Mouse (Mus musculus) brain, embryonic 14.5 days (tissue): ENCODE data around the gene Eif6. TPM values are rescaled to one million over a fixed set of nuclear protein-coding genes. Genes with fewer than 3 reads are reported as not detected.
"Not testable (repeated sequence)": the region's sequence is repeated elsewhere in the genome, so short reads cannot be mapped to it uniquely, and the experiment has no call there.

Source experiments
- DNase-seq: peaks from one replicate; pipeline ENCODE4 v3.0.0-alpha.2; 2011; ENCODE audit warnings: low read depth
- CTCF ChIP-seq: fragments of 200-500 bp; IDR thresholded peaks from 2 replicates; pipeline ENCODE4 v1.5.1; 2012; ENCODE audit warnings: inconsistent platforms, mild to moderate bottlenecking, moderate library complexity, borderline replicate concordance; ENCODE audit not compliant: insufficient read depth, insufficient read length; ENCODE audit errors: extremely low read depth
- POLR2A ChIP-seq: fragments of 200-500 bp; IDR thresholded peaks from 2 replicates; pipeline ENCODE4 v1.6.1; 2012; ENCODE audit warnings: mild to moderate bottlenecking, inconsistent platforms, borderline replicate concordance; ENCODE audit not compliant: poor library complexity, insufficient read depth, insufficient read length, severe bottlenecking; ENCODE audit errors: extremely low read depth
- polyA plus RNA-seq: library from polyadenylated mRNA; depleted of rRNA; stranded (reverse); fragments of >200 nt; gene quantifications from 2 replicates; pipeline ENCODE4 v1.2.3, GENCODE M21; 2012

The Eif6 gene
- polyA plus RNA-seq, 1 experiment, result 100.0 TPM

DNA sequence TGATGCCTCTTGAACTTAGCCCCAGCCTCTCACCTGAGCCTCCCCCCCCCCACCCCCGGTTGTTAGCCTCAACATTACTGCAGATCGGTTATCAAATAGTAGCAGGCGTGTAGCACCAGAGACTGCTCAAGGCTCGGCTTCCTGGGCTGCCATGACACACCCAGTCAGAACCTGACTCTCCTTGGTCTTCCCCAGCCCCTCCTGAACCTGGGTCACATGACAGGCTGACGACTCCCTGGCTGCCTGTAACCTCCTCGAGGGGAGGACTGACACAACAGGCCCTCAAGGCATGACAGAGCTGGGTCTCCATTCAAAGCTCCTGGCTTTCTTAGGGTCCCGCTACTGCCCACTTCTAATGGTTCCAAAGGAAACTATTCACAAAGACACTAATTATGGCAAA is 22.7 kb upstream of the Eif6 start:
- no peak for DNase-seq
- TF ChIP-seq POLR2A, result no peak
- TF ChIP-seq CTCF, result no peak

DNA sequence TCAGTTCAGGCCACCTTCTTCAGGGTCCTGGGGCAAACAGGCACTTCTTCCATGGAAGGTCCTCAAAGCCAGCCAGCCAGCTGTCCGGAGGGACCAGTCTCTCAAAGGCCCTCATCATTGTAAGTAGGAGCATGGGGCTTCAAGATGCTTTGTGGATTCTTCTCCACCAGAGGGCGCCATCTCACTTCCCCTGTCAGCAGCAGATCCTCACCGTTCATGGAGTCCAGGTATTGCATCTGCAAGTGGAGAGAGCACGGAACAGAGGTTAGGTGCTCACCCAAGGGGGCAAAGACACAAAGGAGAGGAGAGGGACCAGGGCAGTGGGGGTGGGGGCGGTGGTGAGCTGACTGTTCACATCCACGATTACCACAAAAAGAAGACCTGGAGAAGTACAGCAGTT is 21.6 kb upstream of the Eif6 start:
- peak; percentile 85 for TF ChIP-seq CTCF
- TF ChIP-seq POLR2A, result no peak
- peak; percentile 90 for DNase-seq

DNA sequence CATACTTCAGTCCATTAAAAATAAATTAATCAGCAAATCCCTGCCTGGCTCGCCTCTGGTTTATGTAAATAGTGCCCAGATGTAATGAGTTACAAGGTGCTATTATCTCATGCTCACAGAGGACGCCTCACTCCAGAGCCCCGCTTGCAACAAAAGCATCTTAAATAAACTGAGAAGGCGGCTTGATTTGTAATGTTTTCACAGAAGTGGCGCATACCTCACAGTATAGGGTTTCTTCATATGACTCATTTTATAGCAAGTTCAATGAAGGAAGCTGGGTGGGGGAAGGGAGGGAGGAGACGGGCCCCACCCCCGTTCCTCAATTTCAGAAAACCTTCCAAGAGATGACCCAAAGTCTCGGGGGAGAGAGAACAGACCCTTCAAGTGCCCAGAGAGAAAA is 20.2 kb upstream of the Eif6 start:
- no peak for DNase-seq
- TF ChIP-seq POLR2A (no peak), CTCF (no peak)

DNA sequence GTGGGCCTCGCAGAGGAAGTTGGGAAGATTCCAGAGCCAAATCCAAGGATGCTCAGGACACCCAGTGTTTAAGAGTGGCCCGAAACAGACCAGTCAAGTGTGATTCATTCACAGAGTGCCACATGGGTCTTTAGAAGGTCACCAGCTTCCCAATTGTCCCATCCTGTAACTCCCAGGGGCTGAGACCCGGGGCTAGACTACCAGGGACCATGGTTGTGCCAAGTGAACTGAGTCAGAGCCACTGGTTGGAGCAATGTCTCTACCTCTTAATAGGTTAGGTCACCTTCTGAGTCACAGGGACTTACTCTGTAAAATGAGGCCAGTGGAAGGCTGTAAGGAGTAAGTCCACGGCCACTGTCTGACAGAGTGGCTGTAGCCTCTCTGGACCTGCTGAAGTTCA is 12.2 kb upstream of the Eif6 start:
- DNase-seq, result no peak
- TF ChIP-seq POLR2A (no peak), CTCF (no peak)

DNA sequence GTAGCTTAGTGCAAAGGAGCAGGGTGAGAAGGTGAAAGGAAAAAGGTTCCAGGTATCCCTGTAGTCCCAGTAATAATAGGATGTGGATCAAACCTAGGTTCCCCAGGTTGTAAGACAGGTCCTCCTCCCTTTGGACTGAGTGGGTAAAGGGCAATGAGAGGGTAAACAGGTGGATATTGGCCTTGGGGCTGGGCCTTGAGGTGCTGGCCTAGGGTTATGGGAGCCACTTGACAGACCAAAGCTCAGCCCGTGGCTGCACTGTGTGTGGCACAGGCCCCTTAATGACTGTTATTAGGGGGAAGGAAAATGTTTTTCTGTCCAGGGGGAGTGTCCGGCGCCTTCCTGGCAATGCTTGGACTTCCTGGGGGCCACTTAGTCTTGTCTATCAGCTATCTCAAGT is 11.2 kb upstream of the Eif6 start:
- DNase-seq, result no peak
- no peak for TF ChIP-seq CTCF
- no peak for TF ChIP-seq POLR2A

DNA sequence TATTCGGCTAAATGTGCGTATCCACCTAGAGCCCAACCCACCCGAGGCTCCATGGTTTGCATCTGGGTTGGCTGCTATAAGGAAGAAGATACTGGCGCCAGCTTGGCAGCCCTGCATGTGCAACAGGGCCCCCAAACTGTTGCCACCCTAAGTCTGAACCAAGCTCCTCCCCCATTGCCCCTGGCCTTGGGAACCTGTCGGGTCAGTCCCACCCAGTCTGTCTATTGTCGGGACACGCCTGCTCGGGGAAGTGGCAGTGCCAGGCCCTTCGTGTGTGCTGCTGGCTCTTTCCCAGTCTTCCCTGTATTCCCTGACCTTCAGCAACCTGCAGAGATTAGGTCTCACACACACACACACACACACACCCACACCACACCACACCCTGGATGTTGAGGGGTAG is 8.0 kb upstream of the Eif6 start, which contains the start of gene Fam83c:
TSS of gene Fam83c (minus strand) at position 123 of the 400 bp plus-strand sequence.
- TF ChIP-seq CTCF, result no peak
- TF ChIP-seq POLR2A, result no peak
- DNase-seq, result no peak

DNA sequence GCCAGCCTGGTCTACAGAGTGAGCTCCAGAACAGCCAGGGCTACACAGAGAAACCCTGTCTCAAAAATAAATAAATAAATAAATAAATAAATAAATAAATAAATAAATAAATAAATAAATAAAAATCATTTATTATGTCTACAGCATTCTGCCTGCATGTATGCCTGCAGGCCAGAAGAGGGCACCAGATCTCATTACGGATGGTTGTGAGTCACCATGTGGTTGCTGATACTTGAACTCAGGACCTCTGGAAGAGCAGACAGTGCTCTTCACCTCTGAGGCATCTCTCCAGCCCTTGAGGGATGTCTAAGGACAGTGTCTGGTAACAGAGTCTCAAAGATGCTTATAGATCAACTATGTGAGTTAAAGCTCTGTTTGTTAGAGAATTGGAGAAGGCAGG is 5.4 kb upstream of the Eif6 start:
- TF ChIP-seq CTCF, result 0 out of 2 replicates have a peak, but pooled peaks have one; percentile 8
- not testable (repeated sequence) for DNase-seq

DNA sequence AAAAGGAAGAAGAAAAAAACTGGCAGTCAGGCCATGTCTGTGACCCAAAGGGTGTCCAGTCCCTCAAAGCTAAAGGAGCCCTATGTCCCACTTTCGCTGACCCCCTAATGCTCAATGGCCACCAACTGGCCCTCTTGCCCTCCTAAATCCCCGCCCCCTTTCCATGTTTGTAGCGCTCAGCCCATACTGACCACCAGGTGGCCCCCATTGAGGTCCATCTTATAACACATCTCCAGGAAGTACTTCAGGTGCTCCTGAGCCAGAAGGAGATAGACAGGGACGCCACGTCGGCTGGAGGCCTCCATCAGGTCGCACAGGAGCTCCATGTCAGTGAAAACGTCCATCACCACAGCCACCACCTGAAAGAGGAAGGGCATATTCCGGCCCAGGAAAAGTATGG is 4.6 kb upstream of the Eif6 start:
- no peak for DNase-seq
- TF ChIP-seq CTCF (peak; percentile 24; the same call in 1 of the 2 replicates), POLR2A (no peak)

DNA sequence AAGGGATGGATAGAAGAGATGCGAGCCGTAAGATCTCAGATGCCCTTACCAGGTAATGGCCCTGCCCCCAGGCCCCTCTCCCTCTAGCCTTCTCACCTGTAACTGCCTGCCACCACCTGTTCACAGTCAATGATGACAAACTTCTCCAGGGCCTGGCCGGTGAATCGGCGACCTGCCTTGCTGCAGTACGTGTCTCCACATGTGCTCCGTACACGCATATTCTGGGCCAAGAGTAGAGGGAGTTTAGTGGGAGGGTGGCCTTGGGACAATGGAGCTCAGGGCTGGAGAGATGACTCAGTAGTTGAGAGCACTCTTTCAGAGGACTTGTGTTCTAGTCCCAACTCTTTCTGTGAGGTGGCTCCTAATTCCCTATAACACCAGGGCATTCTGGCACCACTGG is 4.1 kb upstream of the Eif6 start:
- no peak for TF ChIP-seq CTCF
- no peak for DNase-seq

DNA sequence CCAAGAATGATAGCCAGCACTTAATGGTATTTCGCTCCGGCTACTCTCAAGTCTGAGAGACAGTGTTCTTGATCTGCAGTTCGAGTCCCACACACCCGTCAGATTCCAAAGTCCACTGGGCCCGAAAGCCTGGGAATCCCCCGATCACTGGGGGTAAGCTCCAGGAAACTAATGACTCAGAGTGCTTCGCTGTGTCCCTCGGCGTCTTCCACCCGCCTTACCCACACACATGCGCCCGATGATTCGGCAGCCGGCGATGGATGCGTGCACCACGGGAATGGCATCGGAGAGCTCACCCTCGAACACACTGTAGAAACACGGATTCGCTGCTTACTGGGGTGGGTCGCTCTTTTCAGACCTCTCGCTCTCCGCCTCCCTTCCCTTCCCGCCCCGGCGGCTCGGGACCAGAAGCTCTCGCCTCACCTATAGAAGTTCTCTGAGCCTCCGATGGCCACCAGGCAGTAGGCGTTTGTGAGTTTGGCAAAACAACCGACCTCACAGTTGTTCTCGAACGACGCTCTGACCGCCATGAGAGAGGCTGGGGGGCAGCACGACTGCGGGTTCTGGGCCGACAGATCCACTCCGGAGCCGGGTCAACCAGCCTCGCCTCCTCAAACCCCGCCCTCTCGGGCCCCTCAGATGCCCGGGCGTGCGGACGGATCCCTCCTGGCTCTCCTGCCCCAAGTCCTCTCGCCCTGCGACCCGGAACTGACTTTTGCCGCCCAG is 658 bp downstream of the Eif6 start:
- no peak for TF ChIP-seq POLR2A
- no peak for TF ChIP-seq CTCF
- DNase-seq, result peak; percentile 9

DNA sequence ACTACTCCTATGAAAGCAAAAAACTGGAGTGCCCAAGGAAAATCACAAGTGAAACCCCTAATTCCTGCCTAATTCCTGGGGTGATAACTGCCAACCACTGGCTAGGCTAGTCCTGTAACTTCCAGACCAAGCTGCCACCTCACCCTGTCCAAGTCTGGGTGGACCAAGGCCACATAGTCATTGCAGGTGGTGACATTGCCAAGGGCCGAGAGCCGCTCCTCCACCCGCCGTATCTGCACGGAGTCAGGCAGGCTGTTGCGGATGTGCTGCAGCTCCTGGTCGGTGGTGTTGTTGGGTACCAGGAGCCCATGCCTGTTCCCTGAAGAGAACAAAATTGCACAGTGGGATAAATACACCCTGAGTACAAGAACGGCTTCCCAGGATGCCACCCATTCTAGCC is 3.0 kb downstream of the Eif6 start:
- no peak for TF ChIP-seq CTCF
- no peak for TF ChIP-seq POLR2A
- no peak for DNase-seq

DNA sequence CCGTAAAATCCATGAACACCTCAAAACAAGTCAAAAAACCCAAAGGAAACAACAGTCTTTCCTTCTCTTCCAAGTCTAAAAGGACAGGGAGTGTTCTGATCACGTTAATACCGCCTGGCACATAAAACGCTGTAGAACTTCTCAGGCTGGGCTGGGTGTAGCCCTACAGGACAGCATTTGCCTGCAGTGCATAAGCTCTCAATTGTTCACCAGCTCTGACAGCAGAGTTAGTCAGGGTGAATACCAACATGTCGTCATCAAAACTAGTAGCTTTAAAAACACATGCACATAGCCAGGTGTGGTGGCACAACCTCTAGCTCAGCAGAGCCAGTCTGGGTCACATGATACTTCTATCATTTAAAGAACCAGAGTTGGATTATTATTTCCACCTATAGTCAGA is 5.9 kb downstream of the Eif6 start:
- DNase-seq, result no peak
- TF ChIP-seq CTCF (no peak), POLR2A (no peak)

DNA sequence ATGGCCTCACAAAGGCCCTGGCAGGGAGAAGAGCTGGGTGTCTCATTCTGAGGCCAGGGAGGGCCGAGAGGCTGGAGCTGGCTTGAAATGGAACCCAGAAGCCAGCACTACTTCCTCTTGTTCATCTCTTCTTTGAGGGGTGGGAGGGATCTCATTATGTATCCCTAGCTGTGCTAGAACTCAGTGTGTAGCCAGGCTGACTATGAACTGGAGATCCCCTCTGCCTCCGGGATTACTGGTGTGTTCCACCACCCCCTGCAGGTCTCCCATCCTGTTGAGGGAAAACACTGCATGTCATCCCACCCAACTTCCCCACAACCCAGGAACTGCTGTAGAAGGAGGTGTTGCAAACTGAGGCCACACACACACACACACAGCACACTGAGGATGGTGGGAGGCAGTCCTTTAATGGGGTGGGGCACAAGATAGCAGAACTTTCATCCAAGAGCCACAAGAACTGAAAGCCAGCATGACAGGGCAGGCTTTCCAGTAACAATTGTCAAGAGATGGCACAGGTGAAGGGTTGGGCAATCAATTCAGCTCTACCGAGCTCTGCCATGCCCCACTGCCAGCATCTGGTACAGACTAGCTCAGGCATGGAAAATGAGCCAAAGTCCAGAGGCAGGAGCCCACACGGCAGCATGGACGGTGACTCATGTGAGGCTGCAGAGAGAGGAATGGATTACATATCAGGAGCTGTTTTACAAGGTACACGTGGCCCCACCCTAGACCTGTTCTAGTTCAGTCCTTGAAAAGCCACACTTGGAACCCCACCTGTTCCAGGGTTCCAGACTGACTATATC is 7.1 kb downstream of the Eif6 start:
- TF ChIP-seq POLR2A (no peak), CTCF (no peak)
- DNase-seq, result no peak

DNA sequence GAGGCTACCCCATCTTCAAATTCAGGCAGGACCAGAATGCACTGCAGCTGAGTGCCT is 7.5 kb downstream of the Eif6 start, which contains the start of gene BC029722:
TSS of gene BC029722 (minus strand) at position 35 of the 57 bp plus-strand sequence.
- DNase-seq, result no peak
- TF ChIP-seq CTCF (no peak), POLR2A (no peak)
